Mouse (Mus musculus) liver, embryonic 14.5 days (tissue): ENCODE data around the gene Dctn2. TPM values are rescaled to one million over a fixed set of nuclear protein-coding genes. Genes with fewer than 3 reads are reported as not detected.
A peak's percentile ranks its signal among the peaks of the same experiment; 100 is the strongest.

Experiments
- ATAC-seq: fragments of 200-750 bp; cut with Nextera tagmentation; 2 replicates; pipeline ENCODE4 v1.8.0; 2017; ENCODE audit warnings: moderate number of reproducible peaks, mild to moderate bottlenecking, moderate library complexity; ENCODE audit not compliant: insufficient read depth
- DNase-seq, 3 experiments: peaks; one replicate each; pipeline ENCODE4 v3.0.0-alpha.2; 2012 to 2013; ENCODE audit warnings: low read depth in 3 of 3, low spot score in 3 of 3
- H3K27ac ChIP-seq: fragments of 300-500 bp; sonication (generic); 2 replicates; pipeline ENCODE4 v1.5.1; 2014; ENCODE audit warnings: moderate library complexity, mild to moderate bottlenecking, control low read depth, inconsistent platforms
- H3K27me3 ChIP-seq: fragments of 300-500 bp; sonication (generic); 2 replicates; pipeline ENCODE4 v1.6.1; 2014; ENCODE audit warnings: mild to moderate bottlenecking, low read length, moderate library complexity; ENCODE audit not compliant: control insufficient read depth, insufficient read depth
- H3K36me3 ChIP-seq: fragments of 300-500 bp; sonication (generic); replicated peaks from 2 replicates; pipeline ENCODE4 v1.6.1; 2014; ENCODE audit warnings: low read depth; ENCODE audit not compliant: control insufficient read depth, insufficient read depth
- H3K4me1 ChIP-seq, 2 experiments: fragments of 200-500 bp in 1 of 2; fragments of 300-500 bp in 1 of 2; sonication (generic) in 1 of 2; replicated peaks; 2 replicates each; pipeline ENCODE4 v1.6.1; 2012 to 2014; ENCODE audit warnings: antibody characterized with exemption in 1 of 2, inconsistent platforms in 1 of 2, low read length in 1 of 2; ENCODE audit not compliant: control insufficient read depth in 2 of 2, insufficient read depth in 2 of 2
- H3K4me2 ChIP-seq: fragments of 300-500 bp; sonication (generic); 2 replicates; pipeline ENCODE4 v1.6.1; 2014; ENCODE audit warnings: low read depth, mild to moderate bottlenecking, control low read depth, moderate library complexity
- H3K4me3 ChIP-seq, 2 experiments: fragments of 200-500 bp in 1 of 2; fragments of 300-500 bp in 1 of 2; sonication (generic) in 1 of 2; 2 replicates each; pipeline ENCODE4 v1.5.1; 2012 to 2014; ENCODE audit warnings: low read depth in 2 of 2, low read length in 2 of 2, mild to moderate bottlenecking in 2 of 2, control low read depth in 1 of 2, inconsistent platforms in 1 of 2, moderate library complexity in 1 of 2; ENCODE audit not compliant: insufficient read depth in 1 of 2
- H3K9ac ChIP-seq: fragments of 300-500 bp; sonication (generic); replicated peaks from 2 replicates; pipeline ENCODE4 v1.6.1; 2014; ENCODE audit warnings: mild to moderate bottlenecking, control low read depth, moderate library complexity
- H3K9me3 ChIP-seq: fragments of 300-500 bp; sonication (generic); 2 replicates; pipeline ENCODE4 v1.6.1; 2016; ENCODE audit warnings: low read length, mixed read lengths; ENCODE audit not compliant: control insufficient read depth
- CTCF ChIP-seq: IDR thresholded peaks from 2 replicates; pipeline ENCODE4 v1.5.1; 2016; ENCODE audit warnings: antibody characterized with exemption, low read depth, control low read depth
- EP300 ChIP-seq: IDR thresholded peaks from 2 replicates; pipeline ENCODE4 v1.6.1; 2016; ENCODE audit warnings: antibody characterized with exemption, low read depth
- WGBS: fragments of 180-500 bp; shearing (Covaris S2); extraction: QIAGEN DNeasy Blood & Tissue Kit; methylation state at CpG from one replicate; pipeline ENCODE4 v1.1.7; 2014; ENCODE audit not compliant: insufficient replicate concordance; 5-methylcytosine and 5-hydroxymethylcytosine counted together
- polyA plus RNA-seq, 2 experiments: library from polyadenylated mRNA; depleted of rRNA in 1 of 2; stranded (reverse) in 1 of 2; unstranded in 1 of 2; fragments of >200 nt; fragmentation: Nextera tagmentation in 1 of 2; extraction: Ambion mirVana in 1 of 2; gene quantifications; 2 replicates each; pipeline versions ENCODE4 v1.2.1 to v1.2.3; 2012 to 2014

The Dctn2 gene
- polyA plus RNA-seq, 2 experiments = 58.7 to 59.2 TPM

DNA sequence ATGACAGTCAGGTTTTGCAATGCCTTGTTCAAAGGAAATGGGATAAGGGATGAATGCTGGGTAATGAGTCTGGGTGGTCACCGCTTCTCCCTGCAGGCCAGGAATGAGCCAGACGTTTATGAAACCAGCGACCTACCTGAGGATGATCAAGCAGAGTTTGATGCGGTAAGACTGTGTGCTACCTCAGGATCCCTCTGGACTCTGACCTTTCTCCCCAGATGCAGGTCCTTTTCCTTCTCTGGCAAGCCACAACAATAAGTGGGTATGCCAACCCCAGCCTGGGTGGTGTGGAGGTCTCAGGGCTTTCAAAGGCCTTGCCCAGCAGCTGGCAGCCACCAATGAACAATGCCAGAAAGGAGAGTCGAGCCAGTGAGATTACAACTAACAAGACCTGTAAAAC is 1.1 kb downstream of the Dctn2 start:
- no peak for ATAC-seq
- 67% methylated on average over 5 of the region's 5 CpGs for WGBS
- H3K27ac ChIP-seq = no peak overlapping the region; the same call in 1 of the 2 replicates

DNA sequence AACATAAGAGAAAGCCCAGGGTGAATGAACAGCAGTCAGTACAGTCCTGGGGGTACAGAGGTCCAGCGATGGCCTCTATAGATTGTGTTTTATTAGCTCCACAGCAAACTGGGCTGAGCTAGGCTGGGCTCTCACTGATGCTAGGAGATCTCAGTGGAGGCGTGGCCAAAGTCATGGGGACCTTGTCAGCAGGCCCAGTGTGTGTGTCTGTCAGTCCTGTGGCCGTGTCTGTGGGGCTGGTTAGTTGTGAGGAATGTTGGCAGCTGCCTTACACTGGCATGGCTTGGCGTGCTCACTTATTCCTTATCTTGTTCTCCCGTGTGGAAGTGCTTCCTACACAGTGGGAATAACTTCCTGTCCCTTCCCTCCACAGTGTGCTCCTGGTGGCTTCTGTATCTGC is 2.2 kb downstream of the Dctn2 start:
- Histone ChIP-seq H3K4me1 (peaks cover 4 to 13% of the 10 kb centered on the region in 2 experiments), H3K27ac (peak overlapping the region; percentile 17; the same call in 1 of the 2 replicates), H3K4me3 (no peak overlapping the region), H3K4me2 (no peak overlapping the region), H3K36me3 (peaks cover 8% of the 10 kb centered on the region; the same call in 1 of the 2 replicates), H3K9ac (no peak overlapping the region), H3K9me3 (no peaks in the 10 kb centered on the region), H3K27me3 (peaks cover under 1% of the 10 kb centered on the region)
- 62% methylated on average over 5 of the region's 5 CpGs for WGBS
- no peak for TF ChIP-seq CTCF
- TF ChIP-seq EP300 = no peak
- DNase-seq (no peak), ATAC-seq (no peak)

More for the DNA sequence above, 1.1 kb downstream of the Dctn2 start:
- peak overlapping the region; percentile 99 for H3K9ac ChIP-seq
- H3K9me3 ChIP-seq = no peaks in the 10 kb centered on the region
- no peak for TF ChIP-seq CTCF
- peaks cover 4% of the 10 kb centered on the region; the same call in 1 of the 2 replicates for H3K36me3 ChIP-seq
- peaks cover 6 to 15% of the 10 kb centered on the region in 2 experiments for H3K4me1 ChIP-seq
- DNase-seq = no peak
- H3K27me3 ChIP-seq = peaks cover 10% of the 10 kb centered on the region
- H3K4me2 ChIP-seq = peak overlapping the region; percentile 80
- H3K4me3 ChIP-seq = peak overlapping the region; percentile 82 to 97

DNA sequence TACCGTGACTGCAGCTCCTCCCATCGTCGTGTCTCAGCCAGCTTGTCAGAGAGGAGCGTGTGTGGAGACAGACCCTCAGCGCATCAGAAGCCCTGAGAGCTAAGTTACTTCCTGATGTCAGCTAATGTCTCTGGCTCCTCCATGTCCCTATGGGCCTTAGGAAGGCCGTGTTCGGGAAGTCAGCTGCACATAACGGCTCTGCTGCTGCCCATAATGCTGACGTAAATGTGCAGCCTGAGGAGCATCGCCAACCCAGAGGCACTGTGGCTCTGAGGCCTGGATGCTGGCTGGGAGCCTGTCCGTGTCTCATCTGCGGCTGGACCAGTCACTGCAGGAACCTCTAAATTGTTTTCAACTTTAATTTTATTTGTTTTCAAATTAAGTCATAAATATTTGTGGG is 2.9 kb downstream of the Dctn2 start:
- 81% methylated on average over 12 of the region's 12 CpGs for WGBS

DNA sequence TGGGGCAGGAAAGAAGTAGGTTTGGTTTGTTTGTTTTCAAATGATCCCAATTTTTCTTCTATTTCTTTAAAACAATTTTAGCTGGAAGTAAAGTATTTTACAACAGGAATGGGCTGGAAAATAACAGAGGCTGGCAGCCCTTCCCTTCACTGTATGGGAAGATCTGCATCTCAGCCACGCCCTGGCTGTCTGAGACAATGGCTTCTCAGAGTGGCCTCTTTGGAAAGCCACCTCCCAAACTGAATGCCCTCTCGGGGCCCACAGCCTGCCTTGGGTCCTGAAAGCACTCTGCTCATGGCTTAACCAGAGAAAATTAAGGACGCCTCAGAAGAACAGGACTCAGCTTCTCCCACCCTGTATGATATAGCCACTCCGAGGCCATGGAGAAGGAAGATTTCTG is 3.7 kb downstream of the Dctn2 start:
- Histone ChIP-seq H3K4me3 (no peak overlapping the region), H3K9ac (no peak overlapping the region), H3K4me1 (peaks cover 7 to 21% of the 10 kb centered on the region in 2 experiments), H3K36me3 (peaks cover 8% of the 10 kb centered on the region; the same call in 1 of the 2 replicates), H3K4me2 (no peak overlapping the region), H3K27ac (no peak overlapping the region), H3K9me3 (no peaks in the 10 kb centered on the region), H3K27me3 (no peaks in the 10 kb centered on the region)
- 45% methylated on average over 4 of the region's 4 CpGs for WGBS
- no peak for ATAC-seq
- no peak for DNase-seq
- TF ChIP-seq EP300 = no peak
- no peak for TF ChIP-seq CTCF

More for the DNA sequence above, 2.9 kb downstream of the Dctn2 start:
- ATAC-seq (no peak), DNase-seq (no peak)
- Histone ChIP-seq H3K27ac (no peak overlapping the region), H3K9me3 (no peaks in the 10 kb centered on the region), H3K9ac (no peak overlapping the region), H3K4me3 (no peak overlapping the region), H3K4me2 (no peak overlapping the region), H3K27me3 (no peaks in the 10 kb centered on the region), H3K4me1 (peaks cover 4 to 16% of the 10 kb centered on the region in 2 experiments), H3K36me3 (peaks cover 8% of the 10 kb centered on the region; the same call in 1 of the 2 replicates)
- TF ChIP-seq CTCF (no peak), EP300 (no peak)

DNA sequence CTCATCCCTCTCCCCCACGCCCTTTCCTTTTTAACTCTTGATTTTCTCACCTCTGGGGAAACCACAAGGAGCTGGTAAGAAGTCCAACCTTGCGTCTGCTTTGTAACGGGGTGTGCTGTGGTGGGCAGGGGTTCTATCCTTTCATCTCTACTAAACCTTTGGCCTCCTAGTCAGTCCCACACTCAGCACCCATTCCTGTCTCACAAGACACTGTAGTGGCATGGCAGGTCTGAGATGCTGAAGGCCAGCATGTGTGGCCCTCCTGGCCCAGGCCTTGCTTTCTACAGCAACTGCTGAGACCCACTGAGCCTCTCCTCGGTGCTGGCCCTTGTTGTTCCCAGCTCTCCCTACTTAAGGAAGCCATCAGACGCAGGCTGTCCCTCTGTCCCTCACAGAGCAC is 6.2 kb downstream of the Dctn2 start:
- H3K36me3 ChIP-seq = peaks cover 28% of the 10 kb centered on the region

More for the DNA sequence above, 6.2 kb downstream of the Dctn2 start:
- Histone ChIP-seq H3K27me3 (no peaks in the 10 kb centered on the region), H3K4me2 (no peak overlapping the region), H3K4me3 (no peak overlapping the region), H3K4me1 (peaks cover 7 to 17% of the 10 kb centered on the region in 2 experiments), H3K9ac (no peak overlapping the region), H3K27ac (no peak overlapping the region), H3K9me3 (no peaks in the 10 kb centered on the region)
- 81% methylated on average over 5 of the region's 5 CpGs for WGBS
- no peak for DNase-seq
- no peak for ATAC-seq
- TF ChIP-seq CTCF (no peak), EP300 (no peak)
